Mouse (Mus musculus): ENCODE results near the gene 4930404N11Rik. TPM values are rescaled to one million over a fixed set of nuclear protein-coding genes. Genes with fewer than 3 reads are reported as not detected.

The 4930404N11Rik gene
- total RNA-seq, 2 experiments from 2014 or later: 1.7 to 1.8 TPM

GRCm38 (mm10) chr10:81356991-81357844 is 8.4 kb downstream of the 4930404N11Rik start, which contains the start of gene Mfsd12:
Gene Mfsd12, plus strand, starts transcription at chr10:81357491.
- peak; percentile 90 to 94 for DNase-seq (ENCODE audit: low spot score in 2 of 2)

- no peak for DNase-seq (ENCODE audit: low spot score in 2 of 2)
These were observed 9.1 kb downstream of the 4930404N11Rik start for GRCm38 (mm10) chr10:81356352-81356990.

- no peak for DNase-seq (ENCODE audit: low spot score in 2 of 2)
These were observed 10.1 kb downstream of the 4930404N11Rik start for GRCm38 (mm10) chr10:81355533-81355932.

GRCm38 (mm10) chr10:81354738-81355477 is 10.7 kb downstream of the 4930404N11Rik start:
- DNase-seq (ENCODE audit: low spot score in 2 of 2): no peak

GRCm38 (mm10) chr10:81351678-81352291 is 13.8 kb downstream of the 4930404N11Rik start:
- no peak for DNase-seq (ENCODE audit: low spot score in 2 of 2)

GRCm38 (mm10) chr10:81350351-81351063 is 15.1 kb downstream of the 4930404N11Rik start, which contains the start of gene Hmg20b:
Gene Hmg20b, minus strand, starts transcription at chr10:81350480.
- peak; percentile 98 to 99 for DNase-seq (ENCODE audit: low spot score in 2 of 2)

GRCm38 (mm10) chr10:81349961-81350350 is 15.7 kb downstream of the 4930404N11Rik start:
- DNase-seq (ENCODE audit: low spot score in 2 of 2): no peak

- no peak for DNase-seq (ENCODE audit: low spot score in 2 of 2)
These were observed 16.5 kb downstream of the 4930404N11Rik start for GRCm38 (mm10) chr10:81349146-81349545.

GRCm38 (mm10) chr10:81346453-81347067 is 19.1 kb downstream of the 4930404N11Rik start:
- no peak for DNase-seq (ENCODE audit: low spot score in 2 of 2)

- no peak for DNase-seq (ENCODE audit: low spot score in 2 of 2)
These were observed 20.5 kb downstream of the 4930404N11Rik start for GRCm38 (mm10) chr10:81345162-81345534.

GRCm38 (mm10) chr10:81344421-81345161 is 21.0 kb downstream of the 4930404N11Rik start:
- DNase-seq (ENCODE audit: low spot score in 2 of 2): no peak

- no peak for DNase-seq (ENCODE audit: low spot score in 2 of 2)
These were observed 22.7 kb downstream of the 4930404N11Rik start, which contains the start of gene Gipc3 for GRCm38 (mm10) chr10:81342686-81343505. Gene Gipc3, minus strand, starts transcription at chr10:81343266.

GRCm38 (mm10) chr10:81341333-81341949 is 24.2 kb downstream of the 4930404N11Rik start:
- DNase-seq (ENCODE audit: low spot score in 2 of 2): peak in 1 of 2 experiments; percentile 75

- DNase-seq (ENCODE audit: low spot score in 2 of 2): no peak
These were observed 24.9 kb downstream of the 4930404N11Rik start for GRCm38 (mm10) chr10:81340551-81341332.

- DNase-seq (ENCODE audit: low spot score in 2 of 2): no peak
These were observed 29.1 kb downstream of the 4930404N11Rik start for GRCm38 (mm10) chr10:81336558-81336957.

- peak in 1 of 2 experiments; percentile 69 for DNase-seq (ENCODE audit: low spot score in 2 of 2)
These were observed 29.9 kb downstream of the 4930404N11Rik start for GRCm38 (mm10) chr10:81335393-81336340.
